Mouse (Mus musculus) heart, postnatal 0 days (tissue): Measurements from ENCODE around the gene Hmga1. TPM values are rescaled to one million over a fixed set of nuclear protein-coding genes. Genes with fewer than 3 reads are reported as not detected.

Source experiments
- ATAC-seq: fragments of 200-750 bp; cut with Nextera tagmentation; 2 replicates; pipeline ENCODE4 v1.8.0; 2017; ENCODE audit warnings: low read depth, moderate number of reproducible peaks, moderate library complexity; ENCODE audit not compliant: insufficient read depth
- DNase-seq: peaks from one replicate; pipeline ENCODE4 v3.0.0-alpha.2; 2016; ENCODE audit warnings: low spot score
- H3K27ac ChIP-seq: fragments of 300-500 bp; sonication (generic); 2 replicates; pipeline ENCODE4 v1.5.1; 2014; ENCODE audit warnings: low read depth, mild to moderate bottlenecking
- H3K27me3 ChIP-seq: fragments of 300-500 bp; sonication (generic); 2 replicates; pipeline ENCODE4 v1.6.1; 2014; ENCODE audit warnings: low read length, mixed read lengths; ENCODE audit not compliant: control insufficient read depth, insufficient read depth
- H3K36me3 ChIP-seq: fragments of 300-500 bp; sonication (generic); replicated peaks from 2 replicates; pipeline ENCODE4 v1.6.1; 2014; ENCODE audit warnings: low read length, mixed read lengths; ENCODE audit not compliant: control insufficient read depth, insufficient read depth
- H3K4me1 ChIP-seq: fragments of 300-500 bp; sonication (generic); 2 replicates; pipeline ENCODE4 v1.6.1; 2014; ENCODE audit warnings: antibody characterized with exemption; ENCODE audit not compliant: control insufficient read depth, insufficient read depth
- H3K4me2 ChIP-seq: fragments of 300-500 bp; sonication (generic); 2 replicates; pipeline ENCODE4 v1.6.1; 2014; ENCODE audit warnings: low read depth, mild to moderate bottlenecking, low read length, moderate library complexity
- H3K4me3 ChIP-seq: fragments of 300-500 bp; sonication (generic); 2 replicates; pipeline ENCODE4 v1.5.1; 2014; ENCODE audit warnings: low read depth, low read length
- H3K9ac ChIP-seq: fragments of 300-500 bp; sonication (generic); replicated peaks from 2 replicates; pipeline ENCODE4 v1.6.1; 2014; ENCODE audit warnings: low read depth, low read length, mixed read lengths
- H3K9me3 ChIP-seq: fragments of 300-500 bp; sonication (generic); replicated peaks from 2 replicates; pipeline ENCODE4 v1.6.1; 2016; ENCODE audit warnings: low read length; ENCODE audit not compliant: control insufficient read depth
- CTCF ChIP-seq: IDR thresholded peaks from 2 replicates; pipeline ENCODE4 v1.5.1; 2016; ENCODE audit warnings: antibody characterized with exemption, control low read depth, low read depth
- EP300 ChIP-seq: IDR thresholded peaks from 2 replicates; pipeline ENCODE4 v1.6.1; 2016; ENCODE audit warnings: antibody characterized with exemption, low read depth
- WGBS: fragments of 180-500 bp; shearing (Covaris S2); extraction: QIAGEN DNeasy Blood & Tissue Kit; methylation state at CpG from one replicate; pipeline ENCODE4 v1.1.7; 2014; 5-methylcytosine and 5-hydroxymethylcytosine counted together
- polyA plus RNA-seq: library from polyadenylated mRNA; unstranded; fragments of >200 nt; fragmentation: Nextera tagmentation; extraction: Ambion mirVana; gene quantifications from 2 replicates; pipeline ENCODE4 v1.2.1, GENCODE M21; 2015
- total RNA-seq: library from RNA; depleted of rRNA; stranded (reverse); fragments of >200 nt; gene quantifications from 2 replicates; pipeline ENCODE4 v1.2.3, GENCODE M21; 2014; ENCODE audit warnings: low replicate concordance

Hmga1 gene
- total and polyA plus RNA-seq, 2 experiments from 2014 or later, result 59.7 to 108 TPM

DNA sequence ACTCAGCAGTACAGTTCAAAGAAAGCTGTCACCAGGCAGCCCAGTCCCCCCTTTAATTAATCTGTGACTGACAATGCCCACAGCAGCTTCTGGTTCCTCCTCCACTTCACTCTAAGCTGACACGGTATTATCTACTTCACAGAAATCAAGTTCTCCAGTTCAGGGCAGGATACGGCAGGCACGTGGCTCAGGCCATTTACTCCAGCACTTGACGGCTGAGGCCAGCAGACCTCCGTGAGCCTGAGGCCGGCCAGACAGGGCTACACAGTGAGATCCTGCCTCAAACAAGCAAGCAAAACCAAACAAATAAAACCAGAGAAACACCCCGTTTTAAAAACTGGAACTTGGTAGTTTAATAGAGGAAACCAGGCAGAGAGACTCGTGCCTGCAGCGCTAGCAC is 30.4 kb downstream of the Hmga1 start:
- Histone ChIP-seq H3K4me2 (peak overlapping the region; percentile 21; the same call in 1 of the 2 replicates), H3K4me3 (no peak overlapping the region), H3K9ac (0 out of 2 replicates have a peak overlapping the region, but pooled peaks have one; percentile 27), H3K9me3 (no peaks in the 10 kb centered on the region), H3K27me3 (no peaks in the 10 kb centered on the region), H3K4me1 (peaks cover 40% of the 10 kb centered on the region), H3K27ac (peak overlapping the region; percentile 95), H3K36me3 (peaks cover 30% of the 10 kb centered on the region)
- ATAC-seq, result peak; percentile 68
- DNase-seq, result no peak
- no peak for TF ChIP-seq EP300
- no peak for TF ChIP-seq CTCF
- 36% methylated on average over 9 of the region's 9 CpGs for WGBS

DNA sequence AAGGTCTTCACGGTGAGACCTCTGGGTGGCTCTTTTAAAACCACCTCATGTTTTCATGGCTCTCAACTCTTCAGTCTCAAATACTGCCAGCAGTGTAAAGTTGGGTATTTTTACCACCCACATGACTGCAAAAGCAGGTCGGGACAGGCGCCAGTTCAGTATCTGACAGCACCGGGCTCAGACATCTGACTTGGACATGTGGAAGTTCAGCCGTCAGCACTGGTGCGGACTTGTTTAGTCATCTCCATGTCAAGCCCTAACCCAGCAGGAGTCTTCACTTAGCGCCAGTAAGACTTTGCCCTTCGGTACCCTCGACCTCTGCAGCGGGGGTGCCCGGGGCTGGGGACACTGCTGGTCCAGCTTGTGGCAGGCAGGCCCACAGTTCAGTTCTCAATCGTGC is 31.0 kb downstream of the Hmga1 start:
- H3K4me1 ChIP-seq, result peaks cover 40% of the 10 kb centered on the region
- H3K27me3 ChIP-seq, result no peaks in the 10 kb centered on the region
- H3K9ac ChIP-seq, result 0 out of 2 replicates have a peak overlapping the region, but pooled peaks have one; percentile 27
- TF ChIP-seq CTCF (no peak), EP300 (peak; percentile 78; the same call in 1 of the 2 replicates)
- WGBS, result 28% methylated on average over 12 of the region's 12 CpGs
- no peak overlapping the region for H3K4me3 ChIP-seq
- ATAC-seq (peak; percentile 89), DNase-seq (peak; percentile 86)
- no peaks in the 10 kb centered on the region for H3K9me3 ChIP-seq
- H3K27ac ChIP-seq, result peak overlapping the region; percentile 95
- H3K36me3 ChIP-seq, result peaks cover 24% of the 10 kb centered on the region
- peak overlapping the region; percentile 21; the same call in 1 of the 2 replicates for H3K4me2 ChIP-seq

DNA sequence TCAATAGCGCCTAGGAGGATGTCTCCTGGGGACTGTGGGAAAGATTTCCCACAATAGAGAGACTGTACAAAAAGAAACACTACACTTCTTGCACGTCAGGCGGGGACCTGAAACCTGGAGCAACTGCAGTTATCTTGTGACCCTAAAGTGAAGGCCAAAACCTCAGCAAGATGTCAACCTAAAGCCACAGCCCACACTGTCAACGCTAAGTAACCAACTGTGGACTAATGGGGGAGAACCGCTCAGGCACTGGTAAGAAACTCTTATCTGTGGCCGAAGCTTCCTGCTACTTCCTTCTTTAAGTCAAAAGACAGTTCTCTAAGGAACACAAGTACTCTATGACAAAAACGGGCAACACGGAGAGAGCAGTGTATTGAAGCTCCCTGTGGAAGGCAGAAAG is 31.9 kb downstream of the Hmga1 start:
- peaks cover 37% of the 10 kb centered on the region for H3K4me1 ChIP-seq
- H3K4me3 ChIP-seq, result no peak overlapping the region
- 41% methylated on average over 8 of the region's 8 CpGs for WGBS
- H3K9ac ChIP-seq, result no peak overlapping the region
- H3K27me3 ChIP-seq, result no peaks in the 10 kb centered on the region
- no peaks in the 10 kb centered on the region for H3K9me3 ChIP-seq
- H3K36me3 ChIP-seq, result peaks cover 22% of the 10 kb centered on the region
- H3K27ac ChIP-seq, result peak overlapping the region; percentile 95
- ATAC-seq (no peak), DNase-seq (no peak)
- no peak overlapping the region for H3K4me2 ChIP-seq
- TF ChIP-seq EP300, result no peak
- TF ChIP-seq CTCF, result no peak

DNA sequence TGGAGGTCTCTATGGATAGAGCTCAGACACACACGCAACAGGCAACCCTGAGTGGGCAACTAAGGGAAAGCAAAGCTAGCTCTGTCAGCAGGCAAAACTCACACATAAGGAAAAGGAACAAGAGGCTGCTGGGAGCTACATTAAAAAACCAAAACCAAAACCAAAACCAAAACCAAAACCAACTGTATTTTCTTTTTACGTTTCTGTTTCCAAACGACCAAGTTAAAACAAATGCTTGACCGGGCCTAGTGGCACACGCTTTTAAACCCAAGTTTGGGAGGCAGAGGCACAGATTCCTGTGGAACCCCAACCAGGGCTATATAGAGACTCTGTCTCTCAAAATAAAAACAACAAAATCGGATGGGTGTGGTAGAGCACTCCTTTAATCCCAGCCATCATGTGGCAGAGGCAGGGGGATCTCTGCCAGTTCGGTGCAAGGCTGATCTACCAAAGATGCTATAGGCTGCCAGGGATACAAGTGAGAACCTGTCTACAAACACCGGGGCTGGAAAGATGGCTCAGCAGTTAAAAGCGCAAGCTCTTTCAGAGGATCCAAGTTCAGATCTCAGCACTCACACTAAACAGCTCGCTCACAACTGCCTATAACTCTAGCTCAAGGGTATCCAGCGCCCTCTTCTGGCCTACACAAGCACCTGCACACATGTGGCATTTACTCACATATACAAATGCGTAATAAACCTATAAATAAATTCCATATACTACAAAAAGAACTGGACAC is 35.7 kb downstream of the Hmga1 start:
- Histone ChIP-seq H3K9me3 (no peaks in the 10 kb centered on the region), H3K27ac (peak overlapping the region; percentile 60; the same call in 1 of the 2 replicates), H3K4me1 (peaks cover 55% of the 10 kb centered on the region), H3K36me3 (peaks cover 22% of the 10 kb centered on the region), H3K27me3 (no peaks in the 10 kb centered on the region), H3K4me2 (no peak overlapping the region), H3K4me3 (no peak overlapping the region), H3K9ac (no peak overlapping the region)
- 87% methylated on average over 12 of the region's 12 CpGs for WGBS
- DNase-seq (no peak), ATAC-seq (no peak)
- TF ChIP-seq CTCF (peak; percentile 24; the same call in 1 of the 2 replicates), EP300 (no peak)

DNA sequence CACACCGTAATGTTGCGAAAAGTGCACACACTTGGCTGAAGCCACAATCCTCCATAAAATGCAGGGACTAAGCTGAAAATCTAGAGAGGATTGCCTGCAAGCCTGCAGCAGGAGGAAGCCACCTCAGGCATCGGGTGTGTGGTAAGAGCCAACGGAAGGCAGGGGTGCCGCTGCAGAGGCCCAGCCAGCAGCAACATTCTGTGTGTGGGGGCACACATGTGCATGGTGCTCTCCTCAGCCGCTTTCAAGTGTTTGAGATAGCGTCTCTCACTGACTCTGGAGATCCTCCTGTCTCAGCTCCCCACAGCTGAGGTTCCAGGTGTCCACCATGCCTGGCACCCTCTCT is 36.2 kb downstream of the Hmga1 start:
- Histone ChIP-seq H3K27ac (no peak overlapping the region), H3K4me3 (no peak overlapping the region), H3K36me3 (peaks cover 22% of the 10 kb centered on the region), H3K4me1 (peaks cover 54% of the 10 kb centered on the region), H3K4me2 (no peak overlapping the region), H3K27me3 (no peaks in the 10 kb centered on the region), H3K9me3 (no peaks in the 10 kb centered on the region), H3K9ac (no peak overlapping the region)
- 87% methylated on average over 7 of the region's 7 CpGs for WGBS
- ATAC-seq (no peak), DNase-seq (no peak)
- TF ChIP-seq EP300 (no peak), CTCF (no peak)
